Mouse (Mus musculus): ENCODE results near the gene Phyhd1.

Phyhd1 gene

GRCm38 (mm10) chr2:30283193-30283592, 17.2 kb downstream of the Phyhd1 start:
- in situ Hi-C loops (cut with MboI; ENCODE audit: low sequenced_read_pairs), result no loop called here

- in situ Hi-C loops (cut with MboI; ENCODE audit: low sequenced_read_pairs), result no loop called here
These were observed 19.0 kb downstream of the Phyhd1 start for GRCm38 (mm10) chr2:30285004-30285403.

- in situ Hi-C loops (cut with MboI; ENCODE audit: low sequenced_read_pairs), result no loop called here
These were observed 19.6 kb downstream of the Phyhd1 start for GRCm38 (mm10) chr2:30285416-30286181.

DNA sequence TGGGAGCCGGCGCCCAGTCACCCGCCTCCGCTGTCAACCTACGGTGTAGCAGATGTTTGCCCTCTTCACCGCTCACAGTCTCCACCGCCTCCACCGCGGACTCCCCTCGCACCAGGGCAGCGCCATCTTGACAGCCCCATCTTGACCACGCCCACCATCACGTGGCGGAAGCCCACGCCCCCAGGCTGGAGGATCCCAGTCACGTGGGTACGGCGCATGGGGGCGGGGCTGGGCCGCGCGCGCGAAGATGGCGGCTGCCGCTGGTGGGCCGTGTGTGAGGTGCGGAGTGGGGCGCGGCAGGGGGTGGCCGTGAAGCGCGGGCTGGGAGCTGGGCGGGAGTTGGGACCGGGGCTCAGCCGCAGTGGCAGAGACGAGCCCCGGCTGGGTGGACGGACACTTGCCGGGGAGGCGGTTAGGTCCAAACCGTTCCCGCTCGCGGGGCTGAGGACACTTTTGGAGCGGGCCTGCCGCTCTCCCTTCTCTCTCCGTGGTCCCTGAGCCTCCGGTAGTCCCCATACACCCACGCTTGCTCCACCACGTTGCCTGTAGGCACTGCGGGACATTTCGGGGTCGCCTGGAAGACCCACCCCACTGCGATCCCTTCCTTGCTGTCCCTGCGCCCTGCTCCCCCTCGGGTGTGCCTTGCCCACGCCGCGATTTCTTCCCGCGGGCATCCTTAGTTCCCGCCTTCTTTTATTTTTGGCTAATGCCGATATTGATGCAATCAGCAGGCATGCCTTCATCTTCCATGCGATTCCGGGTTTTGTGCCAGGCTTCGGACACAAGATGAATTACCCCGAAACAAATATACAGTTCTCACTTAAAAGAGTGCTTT, 20.4 kb downstream of the Phyhd1 start, which contains the start of the genes Dolk and Nup188:
Dolk (minus strand) TSS at position 143 of the 835 bp plus-strand sequence.
Nup188 (plus strand) TSS at position 206 of the 835 bp plus-strand sequence.
- in situ Hi-C loops (cut with MboI; ENCODE audit: low sequenced_read_pairs), result no loop called here

DNA sequence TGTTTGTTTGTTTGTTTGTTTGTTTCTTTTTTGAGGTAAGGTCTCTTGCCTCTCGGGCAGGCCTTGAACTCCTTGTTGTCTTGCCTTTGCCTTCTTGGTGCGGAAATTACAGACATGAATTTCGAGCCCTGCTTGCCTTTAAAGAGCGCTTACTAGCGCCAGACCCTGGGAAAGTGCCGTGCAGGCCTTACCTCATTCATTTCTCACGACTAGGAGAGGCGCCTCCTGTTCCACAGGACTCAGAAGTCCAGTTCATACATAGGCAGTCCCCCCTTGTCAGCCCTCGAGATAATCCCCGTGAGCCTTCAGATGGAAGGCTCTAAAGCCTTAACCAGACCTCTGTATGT, 21.0 kb downstream of the Phyhd1 start:
- in situ Hi-C loops (cut with MboI; ENCODE audit: low sequenced_read_pairs), result no loop called here

- in situ Hi-C loops (cut with MboI; ENCODE audit: low sequenced_read_pairs), result no loop called here
These were observed 33.5 kb downstream of the Phyhd1 start for GRCm38 (mm10) chr2:30299525-30299924.

DNA sequence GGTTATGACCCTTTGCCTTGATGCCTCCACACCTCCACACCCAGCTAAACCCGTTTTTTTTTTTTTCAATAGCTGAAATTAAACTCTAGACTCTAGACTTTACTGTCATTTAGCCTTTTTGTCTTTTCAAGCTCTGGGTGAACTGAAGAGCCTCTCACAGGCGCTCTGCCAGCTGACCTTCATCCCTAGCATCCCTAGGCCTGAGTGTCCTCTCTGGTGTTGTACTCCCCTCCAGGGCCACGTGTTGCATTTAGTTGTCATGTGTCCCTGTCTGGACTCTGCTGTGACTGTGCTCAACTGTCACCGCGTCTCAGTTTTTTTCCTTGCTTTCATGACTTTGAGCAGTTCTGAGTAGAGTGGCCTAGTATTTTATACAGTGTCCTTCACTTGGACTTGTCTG, 34.0 kb downstream of the Phyhd1 start:
- in situ Hi-C loops (cut with MboI; ENCODE audit: low sequenced_read_pairs), result no loop called here

DNA sequence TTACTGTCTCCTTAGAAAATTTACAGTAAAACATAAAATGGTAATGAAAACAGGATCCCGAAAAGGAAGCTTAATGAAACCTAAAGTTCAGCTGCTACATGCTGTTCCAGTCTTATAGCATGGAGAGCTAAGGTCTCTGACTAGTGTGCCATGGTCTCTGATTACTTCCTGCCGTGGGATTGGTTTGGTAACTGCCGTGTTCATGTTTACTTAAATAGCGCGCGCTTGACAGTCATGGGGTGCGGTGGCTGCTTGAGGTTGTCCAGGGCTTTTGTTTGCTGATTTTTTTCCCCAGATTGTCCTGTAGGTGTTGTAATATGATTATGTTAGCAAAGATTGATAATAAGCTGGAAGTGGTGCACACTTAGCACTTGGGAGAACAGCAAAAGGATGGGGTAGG, 40.1 kb downstream of the Phyhd1 start:
- in situ Hi-C loops (cut with MboI; ENCODE audit: low sequenced_read_pairs), result no loop called here

DNA sequence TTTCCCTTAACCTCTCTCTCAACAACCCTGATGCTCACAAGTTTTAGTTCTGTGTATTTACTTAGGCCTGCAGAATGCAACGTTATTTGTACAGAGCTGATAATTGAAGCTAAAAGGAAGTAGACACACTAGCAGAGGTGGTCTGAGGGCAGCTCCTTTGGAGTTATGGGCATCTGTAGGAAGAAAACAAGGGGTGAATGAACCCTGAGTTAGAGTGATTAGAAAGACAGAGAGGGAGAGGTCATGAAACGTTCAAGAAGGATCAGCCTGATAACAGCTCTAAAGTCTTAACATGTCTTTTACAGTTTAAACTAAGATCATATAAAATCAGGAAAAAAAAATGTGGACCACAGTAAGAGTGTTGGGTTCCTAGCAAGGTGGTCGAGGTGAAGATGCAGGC, 43.3 kb downstream of the Phyhd1 start:
- in situ Hi-C loops (cut with MboI; ENCODE audit: low sequenced_read_pairs), result no loop called here

DNA sequence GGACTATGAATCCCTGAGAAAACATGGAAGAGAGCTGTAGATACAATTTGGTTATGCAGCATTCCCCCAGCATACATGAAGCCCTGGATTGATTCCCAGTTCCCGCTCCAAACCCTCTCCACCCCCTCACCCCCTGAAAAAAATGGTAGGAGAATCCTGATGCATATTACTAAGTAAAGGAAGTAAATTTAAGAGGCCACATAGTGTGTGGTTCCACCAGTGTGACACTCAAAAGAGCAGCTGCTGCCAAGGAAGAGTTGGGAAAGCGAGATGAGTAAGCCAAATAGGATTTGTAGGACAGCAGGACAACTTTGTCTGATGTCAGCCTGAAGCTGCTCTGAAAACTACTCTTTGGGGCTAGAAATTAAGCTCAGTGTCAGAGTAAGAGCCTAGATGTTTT, 45.5 kb downstream of the Phyhd1 start:
- in situ Hi-C loops (cut with MboI; ENCODE audit: low sequenced_read_pairs), result no loop called here

GRCm38 (mm10) chr2:30316136-30316535, 50.1 kb downstream of the Phyhd1 start:
- in situ Hi-C loops (cut with MboI; ENCODE audit: low sequenced_read_pairs), result no loop called here

GRCm38 (mm10) chr2:30316955-30317354, 51.0 kb downstream of the Phyhd1 start:
- in situ Hi-C loops (cut with MboI; ENCODE audit: low sequenced_read_pairs), result no loop called here

DNA sequence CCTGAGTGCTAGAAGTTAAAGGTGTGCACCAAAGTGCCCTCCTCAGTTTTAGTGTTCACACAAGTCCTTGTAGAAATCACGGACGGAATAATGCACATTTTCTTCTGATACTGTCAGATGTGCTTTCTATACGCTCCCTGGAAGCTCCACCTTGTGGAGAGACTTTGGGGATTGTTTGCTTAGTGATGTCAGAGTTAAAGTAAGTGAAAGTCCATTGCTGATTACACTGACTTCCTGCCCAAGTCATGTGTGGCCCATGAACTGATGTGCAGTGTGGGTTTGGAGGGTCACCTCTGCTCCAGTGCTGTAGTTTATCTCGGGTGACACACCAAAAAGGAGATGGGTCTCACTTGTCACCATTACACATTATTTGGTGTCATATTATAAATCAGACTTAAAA, 53.3 kb downstream of the Phyhd1 start:
- in situ Hi-C loops (cut with MboI; ENCODE audit: low sequenced_read_pairs), result no loop called here

DNA sequence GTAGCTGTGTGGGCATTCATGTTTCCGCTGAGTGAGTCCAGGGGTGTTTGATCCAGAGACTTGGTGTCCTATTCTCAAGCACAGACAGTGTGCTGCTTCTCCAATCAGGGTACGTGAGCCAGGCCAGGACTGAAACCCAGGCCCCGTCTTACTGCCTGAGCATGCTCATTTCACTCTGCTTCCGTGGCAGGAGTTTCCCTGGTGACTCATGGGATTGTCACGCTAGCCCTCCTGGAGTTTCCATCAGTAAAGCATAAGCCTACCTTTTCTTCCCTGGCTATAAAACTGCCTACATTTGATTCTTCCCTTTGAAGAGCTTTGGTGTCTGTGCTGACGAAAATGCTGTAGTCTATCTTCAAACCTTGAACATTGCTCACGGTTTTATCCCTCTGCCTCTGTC, 57.1 kb downstream of the Phyhd1 start:
- in situ Hi-C loops (cut with MboI; ENCODE audit: low sequenced_read_pairs), result no loop called here

GRCm38 (mm10) chr2:30325296-30325695, 59.3 kb downstream of the Phyhd1 start:
- in situ Hi-C loops (cut with MboI; ENCODE audit: low sequenced_read_pairs), result no loop called here

DNA sequence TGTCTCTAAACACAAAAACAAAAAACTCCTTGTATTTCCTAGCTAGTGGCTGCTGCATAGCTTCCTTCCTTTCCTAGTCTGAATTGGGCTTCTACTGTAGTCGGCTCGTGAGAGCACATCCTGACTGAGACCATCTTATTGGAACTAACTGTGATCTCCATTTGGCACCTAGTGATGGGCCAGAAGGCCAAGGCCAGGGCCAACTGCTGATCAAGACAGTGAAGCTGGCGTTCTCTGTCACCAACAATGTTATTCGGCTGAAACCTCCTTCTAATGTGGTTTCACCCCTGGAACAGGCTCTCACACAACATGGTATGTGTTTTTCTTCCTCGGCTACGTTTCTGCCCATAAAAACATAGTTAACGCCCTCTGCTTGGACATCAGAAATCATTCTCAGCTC, 61.3 kb downstream of the Phyhd1 start:
- in situ Hi-C loops (cut with MboI; ENCODE audit: low sequenced_read_pairs), result no loop called here

DNA sequence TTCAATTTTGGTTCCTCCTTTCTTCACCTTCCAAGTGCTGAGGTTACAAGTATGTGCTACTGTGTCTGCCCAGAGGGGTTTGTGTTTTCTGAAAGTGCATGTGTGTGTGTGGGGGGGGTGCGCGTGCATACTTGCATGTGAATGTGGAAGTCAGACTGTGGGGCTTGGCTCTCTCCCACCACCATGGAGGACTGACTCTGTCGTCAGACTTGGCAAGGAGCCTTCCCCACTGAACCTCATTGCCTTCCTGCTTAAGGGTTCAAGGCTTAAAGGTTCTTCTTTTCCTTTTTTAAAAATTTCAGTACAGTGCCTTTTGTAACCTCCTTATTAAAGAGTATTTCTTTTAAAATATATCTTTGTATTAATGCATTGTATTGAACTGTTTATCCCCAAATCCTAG, 62.8 kb downstream of the Phyhd1 start:
- in situ Hi-C loops (cut with MboI; ENCODE audit: low sequenced_read_pairs), result no loop called here

Measured in CH12F3 (cell line).